Mouse (Mus musculus): ENCODE data around the gene Txnrd2. TPM values are rescaled to one million over a fixed set of nuclear protein-coding genes. Genes with fewer than 3 reads are reported as not detected.

Txnrd2 gene
- polyA plus RNA-seq, 1 experiment from 2014 or later, result 26.1 TPM

- no peaks in the 10 kb centered on the region for H3K36me3 ChIP-seq
- no peak overlapping the region for H3K9ac ChIP-seq (replicated peaks)
- H3K4me2 ChIP-seq, result no peak overlapping the region
- no peak overlapping the region for H3K27ac ChIP-seq
- no peak overlapping the region for H3K4me3 ChIP-seq (replicated peaks)
- ATAC-seq (ENCODE audit: insufficient number of reproducible peaks, insufficient read depth, low FRiP score, low TSS enrichment, low read depth), result no peak
- no peaks in the 10 kb centered on the region for H3K4me1 ChIP-seq (replicated peaks)
- H3K9me3 ChIP-seq, result no peaks in the 10 kb centered on the region
- H3K27me3 ChIP-seq, result no peaks in the 10 kb centered on the region
- WGBS, result 94% methylated on average over 8 of the region's 8 CpGs
Measured at GRCm38 (mm10) chr16:18523563-18524245, 97.5 kb downstream of the Txnrd2 start.

GRCm38 (mm10) chr16:18528656-18529055 is 102.5 kb downstream of the Txnrd2 start:
- Histone ChIP-seq H3K4me2 (no peak overlapping the region), H3K27ac (no peak overlapping the region), H3K9me3 (0 out of 2 replicates have a peak, but pooled peaks cover 6% of the 10 kb centered on the region), H3K9ac (replicated peaks) (no peak overlapping the region), H3K36me3 (peaks cover 5% of the 10 kb centered on the region; the same call in 1 of the 2 replicates), H3K27me3 (no peaks in the 10 kb centered on the region), H3K4me3 (replicated peaks) (no peak overlapping the region), H3K4me1 (replicated peaks) (no peaks in the 10 kb centered on the region)
- 91% methylated on average over 5 of the region's 5 CpGs for WGBS
- ATAC-seq (ENCODE audit: insufficient number of reproducible peaks, insufficient read depth, low FRiP score, low TSS enrichment, low read depth), result no peak

Other genes starting within 250 kb of the Txnrd2 start
- gene Ccdc188, start 208.5 kb upstream of the Txnrd2 start, polyA plus RNA-seq (2016; fragmentation: Nextera tagmentation; extraction: Ambion mirVana), result not detected in 2 replicates
- gene Zdhhc8, start 191.2 kb upstream of the Txnrd2 start, polyA plus RNA-seq (2016; fragmentation: Nextera tagmentation; extraction: Ambion mirVana), result 18.5 and 20.0 TPM in 2 replicates
- gene Trmt2a, start 177.7 kb upstream of the Txnrd2 start, polyA plus RNA-seq (2016; fragmentation: Nextera tagmentation; extraction: Ambion mirVana), result 119 and 122 TPM in 2 replicates
- 943 and 976 TPM in 2 replicates for gene Ranbp1, start 177.7 kb upstream of the Txnrd2 start, polyA plus RNA-seq (2016; fragmentation: Nextera tagmentation; extraction: Ambion mirVana)
- gene Gm49776, start 168.1 kb upstream of the Txnrd2 start, polyA plus RNA-seq (2016; fragmentation: Nextera tagmentation; extraction: Ambion mirVana), result 3.3 and 7.5 TPM in 2 replicates
- gene Dgcr8, start 137.1 kb upstream of the Txnrd2 start, polyA plus RNA-seq (2016; fragmentation: Nextera tagmentation; extraction: Ambion mirVana), result 41.7 and 42.9 TPM in 2 replicates
- 21.7 and 21.8 TPM in 2 replicates for gene Tango2, start 78.3 kb upstream of the Txnrd2 start, polyA plus RNA-seq (2016; fragmentation: Nextera tagmentation; extraction: Ambion mirVana)
- 46.3 and 50.6 TPM in 2 replicates for gene Arvcf, start 78.2 kb upstream of the Txnrd2 start, polyA plus RNA-seq (2016; fragmentation: Nextera tagmentation; extraction: Ambion mirVana)
- 66.5 and 71.0 TPM in 2 replicates for gene Comt, start 468 bp downstream of the Txnrd2 start, polyA plus RNA-seq (2016; fragmentation: Nextera tagmentation; extraction: Ambion mirVana)
- 18.4 and 19.4 TPM in 2 replicates for gene Gnb1l, start 72.3 kb downstream of the Txnrd2 start, polyA plus RNA-seq (2016; fragmentation: Nextera tagmentation; extraction: Ambion mirVana)
- gene Rtl10, start 72.5 kb downstream of the Txnrd2 start, polyA plus RNA-seq (2016; fragmentation: Nextera tagmentation; extraction: Ambion mirVana), result 4.2 and 5.1 TPM in 2 replicates
- gene Tbx1, start 164.3 kb downstream of the Txnrd2 start, polyA plus RNA-seq (2016; fragmentation: Nextera tagmentation; extraction: Ambion mirVana), result 9.4 and 11.2 TPM in 2 replicates
- gene Gp1bb, start 196.0 kb downstream of the Txnrd2 start, polyA plus RNA-seq (2016; fragmentation: Nextera tagmentation; extraction: Ambion mirVana), result 3.9 and 4.3 TPM in 2 replicates
- 5.2 and 6.8 TPM in 2 replicates for gene Gm49601, start 200.0 kb downstream of the Txnrd2 start, polyA plus RNA-seq (2016; fragmentation: Nextera tagmentation; extraction: Ambion mirVana)
- 31.7 and 34.2 TPM in 2 replicates for gene Sept5, start 203.6 kb downstream of the Txnrd2 start, polyA plus RNA-seq (2016; fragmentation: Nextera tagmentation; extraction: Ambion mirVana)

Data from limb, embryonic 12.5 days (tissue).